Mouse (Mus musculus) myocyte (in vitro differentiated cells): ENCODE results near the gene Lbh. TPM values are rescaled to one million over a fixed set of nuclear protein-coding genes. Genes with fewer than 3 reads are reported as not detected.

ENCODE experiments used
- H3K27me3 ChIP-seq: one replicate; pipeline ENCODE4 v1.6.1; 2011; ENCODE audit not compliant: control insufficient read depth, insufficient read depth, insufficient read length
- H3K36me3 ChIP-seq: one replicate; pipeline ENCODE4 v1.6.1; 2011; ENCODE audit not compliant: control insufficient read depth, insufficient read depth
- H3K4me2 ChIP-seq: one replicate; pipeline ENCODE4 v1.6.1; 2011; ENCODE audit warnings: low read depth, control low read depth
- H3K4me3 ChIP-seq: one replicate; pipeline ENCODE4 v1.5.1; 2011; ENCODE audit warnings: mild to moderate bottlenecking, control low read depth, moderate library complexity
- H3K79me2 ChIP-seq: one replicate; pipeline ENCODE4 v1.6.1; 2011; ENCODE audit not compliant: control insufficient read depth, insufficient read depth
- H3ac ChIP-seq: one replicate; pipeline ENCODE4 v1.6.1; 2011; ENCODE audit not compliant: control insufficient read depth, insufficient read length
- CEBPB ChIP-seq: IDR thresholded peaks from 2 replicates; pipeline ENCODE4 v1.6.1; 2011; ENCODE audit warnings: mild to moderate bottlenecking, moderate library complexity; ENCODE audit not compliant: poor library complexity, insufficient read depth, severe bottlenecking
- E2F4 ChIP-seq: IDR thresholded peaks from one replicate; pipeline ENCODE4 v1.6.1; 2011; ENCODE audit warnings: mild to moderate bottlenecking, control low read depth, moderate library complexity; ENCODE audit not compliant: insufficient read depth
- MAX ChIP-seq: IDR thresholded peaks from one replicate; pipeline ENCODE4 v1.6.1; 2011; ENCODE audit warnings: low read depth, mild to moderate bottlenecking, control low read depth
- MYOD1 ChIP-seq, 3 experiments: IDR thresholded peaks; one replicate each; pipeline ENCODE4 v1.6.1; 2011; ENCODE audit warnings: control low read depth in 2 of 3, low read depth in 2 of 3, mild to moderate bottlenecking in 2 of 3, moderate library complexity in 1 of 3; ENCODE audit not compliant: insufficient read length in 2 of 3, control insufficient read depth in 1 of 3
- MYOG ChIP-seq, 3 experiments: IDR thresholded peaks; one replicate each; pipeline ENCODE4 v1.6.1; 2011; ENCODE audit warnings: control low read depth in 2 of 3, low read depth in 2 of 3, mild to moderate bottlenecking in 2 of 3; ENCODE audit not compliant: insufficient read length in 2 of 3, control insufficient read depth in 1 of 3, insufficient read depth in 1 of 3
- POLR2A ChIP-seq: IDR thresholded peaks from one replicate; pipeline ENCODE4 v1.6.1; 2011; ENCODE audit warnings: low read depth, mild to moderate bottlenecking, control low read depth, moderate library complexity; ENCODE audit not compliant: insufficient read length
- POLR2AphosphoS2 ChIP-seq: IDR thresholded peaks from one replicate; pipeline ENCODE4 v1.6.1; 2011; ENCODE audit warnings: low read depth, control low read depth; ENCODE audit not compliant: insufficient read length
- REST ChIP-seq: IDR thresholded peaks from one replicate; pipeline ENCODE4 v1.6.1; 2011; ENCODE audit warnings: mild to moderate bottlenecking, control low read depth, moderate library complexity; ENCODE audit not compliant: insufficient read depth, insufficient read length
- SRF ChIP-seq: IDR thresholded peaks from one replicate; pipeline ENCODE4 v1.6.1; 2011; ENCODE audit warnings: low read depth; ENCODE audit not compliant: control insufficient read depth, insufficient read length
- TCF12 ChIP-seq: IDR thresholded peaks from one replicate; pipeline ENCODE4 v1.6.1; 2011; ENCODE audit warnings: mild to moderate bottlenecking, control low read depth; ENCODE audit not compliant: poor library complexity, insufficient read depth, severe bottlenecking
- TCF3 ChIP-seq: IDR thresholded peaks from one replicate; pipeline ENCODE4 v1.6.1; 2011; ENCODE audit warnings: low read depth, control low read depth; ENCODE audit not compliant: insufficient read length
- USF1 ChIP-seq: IDR thresholded peaks from one replicate; pipeline ENCODE4 v1.6.1; 2011; ENCODE audit warnings: low read depth, mild to moderate bottlenecking, control low read depth, moderate library complexity
- polyA plus RNA-seq: library from polyadenylated mRNA; unstranded; fragments of >200 nt; fragmentation: generic; extraction: Trizol; gene quantifications from one replicate; pipeline ENCODE4 v1.2.1, GENCODE M21; 2012; ENCODE audit warnings: missing spikeins

Gene Lbh
- polyA plus RNA-seq, 1 experiment, result 29.8 TPM

GRCm38 (mm10) chr17:72947111-72947859, 29.2 kb downstream of the Lbh start:
- Histone ChIP-seq H3ac (no peak overlapping the region), H3K4me2 (no peak overlapping the region), H3K79me2 (no peaks in the 10 kb centered on the region), H3K4me3 (no peak overlapping the region), H3K36me3 (no peaks in the 10 kb centered on the region), H3K27me3 (no peaks in the 10 kb centered on the region)
- TF ChIP-seq USF1 (no peak), REST (no peak), POLR2A (no peak), CEBPB (no peak), MYOG (IDR thresholded peaks at IDR 0.05; ENCODE audit: control insufficient read depth in 1 of 3, insufficient read depth in 1 of 3, insufficient read length in 2 of 3, low read depth in 2 of 3) (no peak)

GRCm38 (mm10) chr17:72948119-72948518, 30.0 kb downstream of the Lbh start:
- no peaks in the 10 kb centered on the region for H3K27me3 ChIP-seq
- TF ChIP-seq CEBPB (no peak), REST (no peak), MYOG (IDR thresholded peaks at IDR 0.05; ENCODE audit: control insufficient read depth in 1 of 3, insufficient read depth in 1 of 3, insufficient read length in 2 of 3, low read depth in 2 of 3) (no peak), USF1 (no peak), TCF12 (no peak), MYOD1 (IDR thresholded peaks at IDR 0.05; ENCODE audit: control insufficient read depth in 1 of 3, insufficient read length in 2 of 3, low read depth in 2 of 3) (no peak), TCF3 (no peak), POLR2A (no peak), E2F4 (no peak)
- H3K4me3 ChIP-seq, result no peak overlapping the region
- no peak overlapping the region for H3K4me2 ChIP-seq
- H3K79me2 ChIP-seq, result no peaks in the 10 kb centered on the region
- H3K36me3 ChIP-seq, result no peaks in the 10 kb centered on the region
- no peak overlapping the region for H3ac ChIP-seq

GRCm38 (mm10) chr17:72949247-72949701, 31.2 kb downstream of the Lbh start:
- no peak for TF ChIP-seq MYOD1 (IDR thresholded peaks at IDR 0.05; ENCODE audit: control insufficient read depth in 1 of 3, insufficient read length in 2 of 3, low read depth in 2 of 3)
- TF ChIP-seq POLR2A, result no peak
- TF ChIP-seq MAX, result no peak
- TF ChIP-seq E2F4, result no peak
- no peak for TF ChIP-seq TCF12
- no peak for TF ChIP-seq USF1
- Histone ChIP-seq H3K79me2 (no peaks in the 10 kb centered on the region), H3K4me2 (no peak overlapping the region), H3K4me3 (no peak overlapping the region), H3ac (no peak overlapping the region), H3K27me3 (no peaks in the 10 kb centered on the region), H3K36me3 (no peaks in the 10 kb centered on the region)

- Histone ChIP-seq H3K79me2 (no peaks in the 10 kb centered on the region), H3K27me3 (no peaks in the 10 kb centered on the region), H3K36me3 (no peaks in the 10 kb centered on the region), H3ac (no peak overlapping the region), H3K4me2 (no peak overlapping the region), H3K4me3 (no peak overlapping the region)
- TF ChIP-seq REST (no peak), POLR2A (no peak), TCF3 (no peak), TCF12 (no peak), SRF (no peak), POLR2AphosphoS2 (no peak), MYOG (IDR thresholded peaks at IDR 0.05; ENCODE audit: control insufficient read depth in 1 of 3, insufficient read depth in 1 of 3, insufficient read length in 2 of 3, low read depth in 2 of 3) (no peak), MAX (no peak), MYOD1 (IDR thresholded peaks at IDR 0.05; ENCODE audit: control insufficient read depth in 1 of 3, insufficient read length in 2 of 3, low read depth in 2 of 3) (no peak), USF1 (no peak)
Observed at GRCm38 (mm10) chr17:72951331-72951730, 33.2 kb downstream of the Lbh start.

GRCm38 (mm10) chr17:72953811-72954685, 35.9 kb downstream of the Lbh start:
- H3K36me3 ChIP-seq, result no peaks in the 10 kb centered on the region
- H3K79me2 ChIP-seq, result no peaks in the 10 kb centered on the region
- no peak overlapping the region for H3ac ChIP-seq
- H3K4me2 ChIP-seq, result no peak overlapping the region
- no peaks in the 10 kb centered on the region for H3K27me3 ChIP-seq
- TF ChIP-seq TCF12 (no peak), E2F4 (no peak), MYOG (IDR thresholded peaks at IDR 0.05; ENCODE audit: control insufficient read depth in 1 of 3, insufficient read depth in 1 of 3, insufficient read length in 2 of 3, low read depth in 2 of 3) (no peak)
- H3K4me3 ChIP-seq, result no peak overlapping the region
